Mouse (Mus musculus): ENCODE data around the gene Cfl1. TPM values are rescaled to one million over a fixed set of nuclear protein-coding genes. Genes with fewer than 3 reads are reported as not detected.
A peak's percentile ranks its signal among the peaks of the same experiment; 100 is the strongest.
"Not testable (repeated sequence)": the region's sequence is repeated elsewhere in the genome, so short reads cannot be mapped to it uniquely, and the experiment has no call there.

Cfl1 gene
- polyA plus RNA-seq, 1 experiment = 1,335 TPM

- peak; percentile 92 to 98 for DNase-seq (ENCODE audit: extremely low spot score in 1 of 2, low spot score in 1 of 2)
Observed at GRCm38 (mm10) chr19:5487768-5488550, 2.3 kb upstream of the Cfl1 start, which contains the start of gene Mus81. Gene Mus81 (minus strand): TSS chr19:5488402.

- peak; percentile 98 for DNase-seq (ENCODE audit: extremely low spot score in 1 of 2, low spot score in 1 of 2)
Observed at GRCm38 (mm10) chr19:5488878-5489571, 1.2 kb upstream of the Cfl1 start.

GRCm38 (mm10) chr19:5489721-5490120 lies 534 bp upstream of the Cfl1 start:
- not testable (repeated sequence) for DNase-seq (ENCODE audit: extremely low spot score in 1 of 2, low spot score in 1 of 2)

GRCm38 (mm10) chr19:5490898-5491708 lies 848 bp downstream of the Cfl1 start:
- DNase-seq (ENCODE audit: extremely low spot score in 1 of 2, low spot score in 1 of 2) = peak; percentile 69 to 85

GRCm38 (mm10) chr19:5492641-5493040 lies 2.4 kb downstream of the Cfl1 start:
- no peak for DNase-seq (ENCODE audit: extremely low spot score in 1 of 2, low spot score in 1 of 2)

- not testable (repeated sequence) for DNase-seq (ENCODE audit: extremely low spot score in 1 of 2, low spot score in 1 of 2)
Observed at GRCm38 (mm10) chr19:5493301-5493721, 3.1 kb downstream of the Cfl1 start.

GRCm38 (mm10) chr19:5494314-5494713 lies 4.1 kb downstream of the Cfl1 start:
- DNase-seq (ENCODE audit: extremely low spot score in 1 of 2, low spot score in 1 of 2) = no peak

- DNase-seq (ENCODE audit: extremely low spot score in 1 of 2, low spot score in 1 of 2) = no peak
Observed at GRCm38 (mm10) chr19:5495353-5496051, 5.2 kb downstream of the Cfl1 start.

GRCm38 (mm10) chr19:5496052-5496370 lies 5.8 kb downstream of the Cfl1 start:
- DNase-seq (ENCODE audit: extremely low spot score in 1 of 2, low spot score in 1 of 2) = no peak

- no peak for DNase-seq (ENCODE audit: extremely low spot score in 1 of 2, low spot score in 1 of 2)
Observed at GRCm38 (mm10) chr19:5500330-5500875, 10.1 kb downstream of the Cfl1 start.

GRCm38 (mm10) chr19:5503687-5504086 lies 13.4 kb downstream of the Cfl1 start, which contains the start of gene 1700020D05Rik:
Gene 1700020D05Rik (minus strand): TSS chr19:5503787.
- no peak for DNase-seq (ENCODE audit: extremely low spot score in 1 of 2, low spot score in 1 of 2)

- DNase-seq (ENCODE audit: extremely low spot score in 1 of 2, low spot score in 1 of 2) = peak; percentile 100
Observed at GRCm38 (mm10) chr19:5510031-5511026, 20.1 kb downstream of the Cfl1 start, which contains the start of gene Snx32. Gene Snx32 (minus strand): TSS chr19:5510538.

- no peak for DNase-seq (ENCODE audit: extremely low spot score in 1 of 2, low spot score in 1 of 2)
Observed at GRCm38 (mm10) chr19:5511074-5511632, 20.9 kb downstream of the Cfl1 start.

GRCm38 (mm10) chr19:5512091-5513004 lies 22.1 kb downstream of the Cfl1 start:
- no peak for DNase-seq (ENCODE audit: extremely low spot score in 1 of 2, low spot score in 1 of 2)

GRCm38 (mm10) chr19:5513005-5513349 lies 22.7 kb downstream of the Cfl1 start:
- no peak for DNase-seq (ENCODE audit: extremely low spot score in 1 of 2, low spot score in 1 of 2)

- DNase-seq (ENCODE audit: extremely low spot score in 1 of 2, low spot score in 1 of 2) = no peak
Observed at GRCm38 (mm10) chr19:5515840-5516777, 25.9 kb downstream of the Cfl1 start.
